Mouse (Mus musculus) heart, embryonic 13.5 days (tissue): ENCODE results near the gene Krt12. TPM values are rescaled to one million over a fixed set of nuclear protein-coding genes. Genes with fewer than 3 reads are reported as not detected.

Experiments
- ATAC-seq: fragments of 200-750 bp; cut with Nextera tagmentation; 2 replicates; pipeline ENCODE4 v1.8.0; 2017; ENCODE audit warnings: moderate TSS enrichment; ENCODE audit not compliant: insufficient number of reproducible peaks, low FRiP score, low TSS enrichment; ENCODE audit errors: extremely low read depth
- H3K27ac ChIP-seq: fragments of 300-500 bp; sonication (generic); replicated peaks from 2 replicates; pipeline ENCODE4 v1.5.1; 2015; ENCODE audit warnings: moderate library complexity, mild to moderate bottlenecking, inconsistent platforms
- H3K27me3 ChIP-seq: fragments of 300-500 bp; sonication (generic); replicated peaks from 2 replicates; pipeline ENCODE4 v1.6.1; 2015; ENCODE audit warnings: mild to moderate bottlenecking, inconsistent platforms
- H3K36me3 ChIP-seq: fragments of 300-500 bp; sonication (generic); 2 replicates; pipeline ENCODE4 v1.6.1; 2015; ENCODE audit warnings: mild to moderate bottlenecking, inconsistent platforms
- H3K4me1 ChIP-seq: fragments of 300-500 bp; sonication (generic); 2 replicates; pipeline ENCODE4 v1.6.1; 2015; ENCODE audit warnings: inconsistent platforms
- H3K4me2 ChIP-seq: fragments of 300-500 bp; sonication (generic); 2 replicates; pipeline ENCODE4 v1.6.1; 2015; ENCODE audit warnings: inconsistent platforms, mild to moderate bottlenecking, moderate library complexity
- H3K4me3 ChIP-seq: fragments of 300-500 bp; sonication (generic); 2 replicates; pipeline ENCODE4 v1.5.1; 2015; ENCODE audit warnings: moderate library complexity, mild to moderate bottlenecking, inconsistent platforms
- H3K9ac ChIP-seq: fragments of 300-500 bp; sonication (generic); 2 replicates; pipeline ENCODE4 v1.6.1; 2015; ENCODE audit warnings: inconsistent platforms, mild to moderate bottlenecking, moderate library complexity
- H3K9me3 ChIP-seq: fragments of 300-500 bp; sonication (generic); 2 replicates; pipeline ENCODE4 v1.6.1; 2016; ENCODE audit warnings: inconsistent platforms
- WGBS: fragments of 180-500 bp; shearing (Covaris S2); methylation state at CpG from one replicate; pipeline ENCODE4 v1.1.7; 2015; ENCODE audit warnings: mixed read lengths; 5-methylcytosine and 5-hydroxymethylcytosine counted together
- polyA plus RNA-seq: library from polyadenylated mRNA; unstranded; fragments of >200 nt; fragmentation: Nextera tagmentation; extraction: Ambion mirVana; gene quantifications from 2 replicates; pipeline ENCODE4 v1.2.1, GENCODE M21; 2015

The Krt12 gene
- polyA plus RNA-seq, 1 experiment from 2014 or later = not detected

- WGBS = 72% methylated on average over 8 of the region's 8 CpGs
- no peaks in the 10 kb centered on the region for H3K36me3 ChIP-seq
- ATAC-seq = no peak
- no peak overlapping the region for H3K4me2 ChIP-seq
- no peak overlapping the region for H3K4me3 ChIP-seq
- H3K27ac ChIP-seq = no peak overlapping the region
- peaks cover 48% of the 10 kb centered on the region for H3K27me3 ChIP-seq
- no peaks in the 10 kb centered on the region for H3K9me3 ChIP-seq
- H3K9ac ChIP-seq = no peak overlapping the region
- H3K4me1 ChIP-seq = no peaks in the 10 kb centered on the region
Observed at GRCm38 (mm10) chr11:99369853-99370451, 52.1 kb downstream of the Krt12 start.

GRCm38 (mm10) chr11:99369229-99369628, 52.8 kb downstream of the Krt12 start:
- no peaks in the 10 kb centered on the region for H3K36me3 ChIP-seq
- ATAC-seq = no peak
- 8% methylated on average over 3 of the region's 3 CpGs for WGBS
- H3K4me1 ChIP-seq = no peaks in the 10 kb centered on the region
- H3K9me3 ChIP-seq = no peaks in the 10 kb centered on the region
- H3K27me3 ChIP-seq = peaks cover 48% of the 10 kb centered on the region
- no peak overlapping the region for H3K4me2 ChIP-seq
- H3K27ac ChIP-seq = no peak overlapping the region
- no peak overlapping the region for H3K9ac ChIP-seq
- no peak overlapping the region for H3K4me3 ChIP-seq

GRCm38 (mm10) chr11:99366791-99367190, 55.3 kb downstream of the Krt12 start:
- Histone ChIP-seq H3K27ac (no peak overlapping the region), H3K4me3 (no peak overlapping the region), H3K27me3 (peaks cover 41% of the 10 kb centered on the region), H3K36me3 (no peaks in the 10 kb centered on the region), H3K9ac (no peak overlapping the region), H3K9me3 (no peaks in the 10 kb centered on the region), H3K4me2 (no peak overlapping the region), H3K4me1 (no peaks in the 10 kb centered on the region)
- 34% methylated on average over 10 of the region's 10 CpGs for whole genome bisulfite sequencing
- no peak for ATAC-seq

Other genes with a start within 250 kb of the Krt12 start
- 150 and 165 TPM in 2 replicates for gene Smarce1, start 191.2 kb downstream of the Krt12 start, polyA plus RNA-seq
- gene Krt222, start 178.2 kb downstream of the Krt12 start, polyA plus RNA-seq = 1.7 and 1.9 TPM in 2 replicates
- gene Krt24, start 137.0 kb downstream of the Krt12 start, polyA plus RNA-seq = not detected in 2 replicates
- gene Krt25, start 99.3 kb downstream of the Krt12 start, polyA plus RNA-seq = 0.08 TPM in 1 of 2 replicates, not detected in the other
- gene Krt26, start 84.3 kb downstream of the Krt12 start, polyA plus RNA-seq = not detected in 2 replicates
- not detected in 2 replicates for gene Krt27, start 71.2 kb downstream of the Krt12 start, polyA plus RNA-seq
- gene Krt28, start 47.4 kb downstream of the Krt12 start, polyA plus RNA-seq = 0.20 TPM in 1 of 2 replicates, not detected in the other
- gene Krt10, start 32.9 kb downstream of the Krt12 start, polyA plus RNA-seq = 11.1 and 14.2 TPM in 2 replicates
- gene Krt20, start 15.9 kb upstream of the Krt12 start, polyA plus RNA-seq = 2.3 and 3.2 TPM in 2 replicates
- 0.52 and 0.57 TPM in 2 replicates for gene Krt23, start 70.9 kb upstream of the Krt12 start, polyA plus RNA-seq
- gene Krt39, start 99.1 kb upstream of the Krt12 start, polyA plus RNA-seq = not detected in 2 replicates
- gene Krt40, start 120.9 kb upstream of the Krt12 start, polyA plus RNA-seq = not detected in 2 replicates
- gene Krtap3-3, start 128.6 kb upstream of the Krt12 start, polyA plus RNA-seq = not detected in 2 replicates
- not detected in 2 replicates for gene Krtap3-2, start 134.6 kb upstream of the Krt12 start, polyA plus RNA-seq
- gene Gm11939, start 137.2 kb upstream of the Krt12 start, polyA plus RNA-seq = not detected in 2 replicates
- gene Krtap3-1, start 144.4 kb upstream of the Krt12 start, polyA plus RNA-seq = not detected in 2 replicates
- not detected in 2 replicates for gene Krtap1-5, start 158.8 kb upstream of the Krt12 start, polyA plus RNA-seq
- gene Krtap1-4, start 161.4 kb upstream of the Krt12 start, polyA plus RNA-seq = not detected in 2 replicates
- not detected in 2 replicates for gene Krtap1-3, start 169.1 kb upstream of the Krt12 start, polyA plus RNA-seq
- gene Krtap9-3, start 175.8 kb upstream of the Krt12 start, polyA plus RNA-seq = not detected in 2 replicates
- not detected in 2 replicates for gene Gm11938, start 181.0 kb upstream of the Krt12 start, polyA plus RNA-seq
- gene Gm11937, start 187.9 kb upstream of the Krt12 start, polyA plus RNA-seq = not detected in 2 replicates
- gene Krtap2-4, start 192.6 kb upstream of the Krt12 start, polyA plus RNA-seq = not detected in 2 replicates
- not detected in 2 replicates for gene Gm11562, start 198.2 kb upstream of the Krt12 start, polyA plus RNA-seq
- not detected in 2 replicates for gene Krtap4-1, start 206.0 kb upstream of the Krt12 start, polyA plus RNA-seq
- gene Krtap4-2, start 212.8 kb upstream of the Krt12 start, polyA plus RNA-seq = not detected in 2 replicates
- gene Krtap4-7, start 221.8 kb upstream of the Krt12 start, polyA plus RNA-seq = not detected in 2 replicates
- gene Gm11555, start 228.0 kb upstream of the Krt12 start, polyA plus RNA-seq = not detected in 2 replicates
- gene Gm11563, start 236.7 kb upstream of the Krt12 start, polyA plus RNA-seq = not detected in 2 replicates
- gene Krtap4-6, start 243.7 kb upstream of the Krt12 start, polyA plus RNA-seq = not detected in 2 replicates